15 mouse cellular contexts compared by ENCODE assay signal in genomic region chr12:28623195-28623594, GRCm38 (mm10). TPM values are rescaled to one million over a fixed set of nuclear protein-coding genes. Genes with fewer than 3 reads are reported as not detected.
A peak's percentile ranks its signal among the peaks of the same experiment; 100 is the strongest.
DNase-seq lines count a peak whose midpoint lies in the region; ATAC-seq and TF ChIP-seq lines count a peak whose summit lies in the region.
"Had no signal": no experiment of that assay in that cellular context is flagged by ENCODE, and none has a peak within 500 bp of the region (broad histone marks: within the 10 kb centered on the region; RNA-seq: fewer than 3 reads in every experiment).

TSS of gene Colec11 (minus strand) at chr12:28623377.

- no peak within 1 kb of the TSS for H3K27ac ChIP-seq in midbrain, embryonic 13.5 days
- H3K27ac ChIP-seq in midbrain, postnatal 0 days (ENCODE audit: low read depth, low read length): no peak within 1 kb of the TSS
- H3K27ac ChIP-seq in heart, embryonic 12.5 days (ENCODE audit: poor library complexity, severe bottlenecking): peak within 1 kb of the TSS; percentile 75
- peak within 1 kb of the TSS; percentile 56 for H3K27ac ChIP-seq in kidney, embryonic 16.5 days (ENCODE audit: low read length)
- no peak within 1 kb of the TSS for H3K27ac ChIP-seq in hindbrain, embryonic 14.5 days
- H3K27ac ChIP-seq in hindbrain, postnatal 0 days: no peak within 1 kb of the TSS
- no peak within 1 kb of the TSS for H3K27ac ChIP-seq in forebrain, embryonic 14.5 days (ENCODE audit: low read depth, low read length)
- H3K27ac ChIP-seq: midbrain, embryonic 12.5 days had no signal

- WGBS in midbrain, embryonic 13.5 days: 59% methylated on average over 5 of the region's 5 CpGs
- 59% methylated on average over 5 of the region's 5 CpGs for WGBS in midbrain, postnatal 0 days
- WGBS in heart, embryonic 12.5 days: 15% methylated on average over 5 of the region's 5 CpGs
- 51% methylated on average over 5 of the region's 5 CpGs for WGBS in kidney, embryonic 16.5 days
- WGBS in hindbrain, embryonic 14.5 days: 64% methylated on average over 5 of the region's 5 CpGs
- WGBS in hindbrain, postnatal 0 days: 52% methylated on average over 5 of the region's 5 CpGs
- 58% methylated on average over 5 of the region's 5 CpGs for WGBS in forebrain, embryonic 14.5 days

- peaks cover 6% of the 10 kb centered on the region; the same call in 1 of the 2 replicates for H3K4me1 ChIP-seq in midbrain, embryonic 13.5 days (replicated peaks)
- no peaks in the 10 kb centered on the region for H3K4me1 ChIP-seq in midbrain, postnatal 0 days (ENCODE audit: insufficient read depth, low read length)
- peaks cover 26% of the 10 kb centered on the region for H3K4me1 ChIP-seq in heart, embryonic 12.5 days (replicated peaks)
- H3K4me1 ChIP-seq in kidney, embryonic 16.5 days (ENCODE audit: insufficient read depth, low read length): peaks cover 18% of the 10 kb centered on the region
- no peaks in the 10 kb centered on the region; the same call in 1 of the 2 replicates for H3K4me1 ChIP-seq in hindbrain, embryonic 14.5 days (replicated peaks; ENCODE audit: control insufficient read depth, insufficient read depth, low read length)
- H3K4me1 ChIP-seq in hindbrain, postnatal 0 days (ENCODE audit: insufficient read depth, low read length): no peaks in the 10 kb centered on the region
- H3K4me1 ChIP-seq in forebrain, embryonic 14.5 days (ENCODE audit: control insufficient read depth, insufficient read depth, low read length): peaks cover 4% of the 10 kb centered on the region; the same call in 1 of the 2 replicates

- DNase-seq in midbrain, postnatal 0 days (ENCODE audit: low spot score): no peak
- DNase-seq in hindbrain, embryonic 14.5 days (ENCODE audit: low spot score): no peak
- DNase-seq in hindbrain, postnatal 0 days (ENCODE audit: low spot score): no peak
- DNase-seq in forebrain, embryonic 14.5 days (ENCODE audit: low spot score): no peak
- DNase-seq: embryo, embryonic 11 days; spleen, adult 18-20 months had no signal

- H3K4me3 ChIP-seq in midbrain, embryonic 13.5 days (replicated peaks): no peak within 1 kb of the TSS
- H3K4me3 ChIP-seq in midbrain, postnatal 0 days (ENCODE audit: low read depth, low read length): no peak within 1 kb of the TSS
- H3K4me3 ChIP-seq in heart, embryonic 12.5 days: no peak within 1 kb of the TSS
- no peak within 1 kb of the TSS for H3K4me3 ChIP-seq in kidney, embryonic 16.5 days (ENCODE audit: low read length)
- no peak within 1 kb of the TSS for H3K4me3 ChIP-seq in hindbrain, embryonic 14.5 days (replicated peaks; ENCODE audit: low read length)
- H3K4me3 ChIP-seq in hindbrain, postnatal 0 days (ENCODE audit: low read length): no peak within 1 kb of the TSS
- H3K4me3 ChIP-seq in forebrain, embryonic 14.5 days (ENCODE audit: low read depth, low read length): no peak within 1 kb of the TSS
- H3K4me3 ChIP-seq: hindbrain, embryonic 10.5 days; left cerebral cortex, adult 2 months; midbrain, embryonic 12.5 days had no signal

- H3K36me3 ChIP-seq in midbrain, embryonic 13.5 days: peaks cover 8% of the 10 kb centered on the region
- no peaks in the 10 kb centered on the region for H3K36me3 ChIP-seq in midbrain, postnatal 0 days (ENCODE audit: insufficient read depth, low read length)
- H3K36me3 ChIP-seq in heart, embryonic 12.5 days: peaks cover 4% of the 10 kb centered on the region
- H3K36me3 ChIP-seq in kidney, embryonic 16.5 days (ENCODE audit: insufficient read depth, low read length): peaks cover 2% of the 10 kb centered on the region; the same call in 1 of the 2 replicates
- H3K36me3 ChIP-seq in hindbrain, embryonic 14.5 days (replicated peaks; ENCODE audit: control insufficient read depth, insufficient read depth): peaks cover 5% of the 10 kb centered on the region
- H3K36me3 ChIP-seq in hindbrain, postnatal 0 days (ENCODE audit: insufficient read depth, low read length): peaks cover 3% of the 10 kb centered on the region; the same call in 1 of the 2 replicates
- H3K36me3 ChIP-seq in forebrain, embryonic 14.5 days (ENCODE audit: control insufficient read depth, insufficient read depth, low read length): peaks cover 3% of the 10 kb centered on the region

- no peak for TF ChIP-seq CTCF in midbrain, postnatal 0 days (IDR thresholded peaks at IDR 0.05)
- no peak for TF ChIP-seq CTCF in hindbrain, postnatal 0 days (IDR thresholded peaks at IDR 0.05; ENCODE audit: low read depth)

- no peaks in the 10 kb centered on the region for H3K9me3 ChIP-seq in midbrain, embryonic 13.5 days
- H3K9me3 ChIP-seq in midbrain, postnatal 0 days (ENCODE audit: low read length): no peaks in the 10 kb centered on the region
- no peaks in the 10 kb centered on the region for H3K9me3 ChIP-seq in heart, embryonic 12.5 days (replicated peaks)
- no peaks in the 10 kb centered on the region for H3K9me3 ChIP-seq in kidney, embryonic 16.5 days (ENCODE audit: low read length)
- no peaks in the 10 kb centered on the region for H3K9me3 ChIP-seq in hindbrain, embryonic 14.5 days (ENCODE audit: control insufficient read depth, low read length)
- H3K9me3 ChIP-seq in hindbrain, postnatal 0 days (ENCODE audit: low read length): no peaks in the 10 kb centered on the region
- no peaks in the 10 kb centered on the region for H3K9me3 ChIP-seq in forebrain, embryonic 14.5 days (replicated peaks; ENCODE audit: control insufficient read depth, low read length)
- H3K9me3 ChIP-seq: hindbrain, embryonic 10.5 days; midbrain, embryonic 12.5 days had no signal

- H3K27me3 ChIP-seq in midbrain, embryonic 13.5 days: no peaks in the 10 kb centered on the region
- H3K27me3 ChIP-seq in midbrain, postnatal 0 days (ENCODE audit: insufficient read depth, low read length): no peaks in the 10 kb centered on the region
- no peaks in the 10 kb centered on the region for H3K27me3 ChIP-seq in heart, embryonic 12.5 days (replicated peaks)
- no peaks in the 10 kb centered on the region for H3K27me3 ChIP-seq in kidney, embryonic 16.5 days (ENCODE audit: insufficient read depth, low read length)
- H3K27me3 ChIP-seq in hindbrain, embryonic 14.5 days (ENCODE audit: control insufficient read depth, insufficient read depth, low read length): no peaks in the 10 kb centered on the region
- H3K27me3 ChIP-seq in hindbrain, postnatal 0 days (ENCODE audit: insufficient read depth, low read length): no peaks in the 10 kb centered on the region
- H3K27me3 ChIP-seq in forebrain, embryonic 14.5 days (replicated peaks; ENCODE audit: control insufficient read depth, insufficient read depth, low read length): no peaks in the 10 kb centered on the region
- H3K27me3 ChIP-seq: midbrain, embryonic 12.5 days had no signal

- ATAC-seq in midbrain, embryonic 13.5 days: no peak
- ATAC-seq in midbrain, postnatal 0 days (ENCODE audit: low FRiP score): no peak
- ATAC-seq in heart, embryonic 12.5 days (ENCODE audit: insufficient number of reproducible peaks, low FRiP score): peak; percentile 62; the same call in 1 of the 2 replicates
- 0 out of 2 replicates have a peak, but pooled peaks have one; percentile 17 for ATAC-seq in kidney, embryonic 16.5 days (ENCODE audit: low FRiP score, low TSS enrichment)
- peak; percentile 18; the same call in 1 of the 2 replicates for ATAC-seq in megakaryocyte progenitor cell, adult 5-6 weeks (replicated peaks; ENCODE audit: poor library complexity)
- ATAC-seq in hindbrain, embryonic 14.5 days (ENCODE audit: low FRiP score): no peak
- no peak for ATAC-seq in hindbrain, postnatal 0 days
- no peak for ATAC-seq in forebrain, embryonic 14.5 days

- H3K9ac ChIP-seq in midbrain, embryonic 13.5 days (replicated peaks): peak within 1 kb of the TSS; percentile 28; the same call in 1 of the 2 replicates
- H3K9ac ChIP-seq in midbrain, postnatal 0 days (replicated peaks; ENCODE audit: low read length, poor library complexity, severe bottlenecking): no peak within 1 kb of the TSS
- 0 out of 2 replicates have a peak within 1 kb of the TSS, but pooled peaks have one; percentile 10 for H3K9ac ChIP-seq in heart, embryonic 12.5 days
- no peak within 1 kb of the TSS for H3K9ac ChIP-seq in kidney, embryonic 16.5 days (replicated peaks; ENCODE audit: low read length)
- H3K9ac ChIP-seq in hindbrain, embryonic 14.5 days: no peak within 1 kb of the TSS
- no peak within 1 kb of the TSS for H3K9ac ChIP-seq in hindbrain, postnatal 0 days (replicated peaks; ENCODE audit: low read length)
- no peak within 1 kb of the TSS for H3K9ac ChIP-seq in forebrain, embryonic 14.5 days (ENCODE audit: low read length)
- H3K9ac ChIP-seq: midbrain, embryonic 12.5 days had no signal

- H3K4me2 ChIP-seq in midbrain, embryonic 13.5 days (replicated peaks): no peak within 1 kb of the TSS
- H3K4me2 ChIP-seq in midbrain, postnatal 0 days (ENCODE audit: low read depth, low read length, poor library complexity, severe bottlenecking): no peak within 1 kb of the TSS
- peak within 1 kb of the TSS; percentile 56 for H3K4me2 ChIP-seq in heart, embryonic 12.5 days
- H3K4me2 ChIP-seq in kidney, embryonic 16.5 days (replicated peaks; ENCODE audit: low read depth, low read length): no peak within 1 kb of the TSS
- no peak within 1 kb of the TSS for H3K4me2 ChIP-seq in hindbrain, embryonic 14.5 days (replicated peaks)
- no peak within 1 kb of the TSS for H3K4me2 ChIP-seq in hindbrain, postnatal 0 days (ENCODE audit: low read depth, low read length)
- H3K4me2 ChIP-seq in forebrain, embryonic 14.5 days (ENCODE audit: low read length): no peak within 1 kb of the TSS
- H3K4me2 ChIP-seq: midbrain, embryonic 12.5 days had no signal

RNA-seq across cellular contexts. Expression of gene Colec11, which starts in this region (rescaled TPM):
- 0.75 and 1.2 TPM in 2 replicates for polyA plus RNA-seq in midbrain, embryonic 13.5 days (2015; fragmentation: Nextera tagmentation; extraction: Ambion mirVana)
- 0.57 and 1.4 TPM in 2 replicates for total RNA-seq in midbrain, postnatal 0 days (2014; rRNA removed)
- polyA plus RNA-seq in midbrain, postnatal 0 days (2015; fragmentation: Nextera tagmentation; extraction: Ambion mirVana): 0.85 and 1.1 TPM in 2 replicates
- polyA plus RNA-seq in heart, embryonic 12.5 days (2016; fragmentation: Nextera tagmentation; extraction: Ambion mirVana): 6.3 and 6.5 TPM in 2 replicates
- 3.1 and 4.4 TPM in 2 replicates for polyA plus RNA-seq in kidney, embryonic 16.5 days (2015; fragmentation: Nextera tagmentation; extraction: Ambion mirVana)
- not detected in 2 replicates for total RNA-seq in megakaryocyte progenitor cell, adult 5-6 weeks (2015)
- 0.17 and 0.95 TPM in 2 replicates for total RNA-seq in megakaryocyte progenitor cell, adult 5-6 weeks (2017)
- polyA plus RNA-seq in hindbrain, embryonic 14.5 days (2014; fragmentation: Nextera tagmentation; extraction: Ambion mirVana): 0.87 and 1.1 TPM in 2 replicates
- total RNA-seq in hindbrain, postnatal 0 days (2014; rRNA removed): 1.2 TPM in 1 of 2 replicates, not detected in the other
- 1.4 TPM in 2 replicates for polyA plus RNA-seq in hindbrain, postnatal 0 days (2015; fragmentation: Nextera tagmentation; extraction: Ambion mirVana)
- polyA plus RNA-seq in forebrain, embryonic 14.5 days (2014; fragmentation: Nextera tagmentation; extraction: Ambion mirVana): 0.33 and 0.56 TPM in 2 replicates
- total RNA-seq: neutrophil, adult 5-6 weeks had no signal
- polyA plus RNA-seq: forebrain, embryonic 11.5 days had no signal

Comparison
In these comparisons a context has a peak if more than half of its experiments do, and no peak if none do; other contexts are left out.
1. H3K9ac ChIP-seq: peak in midbrain, embryonic 13.5 days (single experiment) and heart, embryonic 12.5 days (single experiment); none in midbrain, postnatal 0 days (single experiment), kidney, embryonic 16.5 days (single experiment), hindbrain, embryonic 14.5 days (single experiment), hindbrain, postnatal 0 days (single experiment) and forebrain, embryonic 14.5 days (single experiment).
2. Peak in ATAC-seq in megakaryocyte progenitor cell, adult 5-6 weeks; RNA of the gene not detected or under 1 TPM.
3. ATAC-seq: peak in heart, embryonic 12.5 days (single experiment) and kidney, embryonic 16.5 days (single experiment); none in midbrain, embryonic 13.5 days (single experiment), midbrain, postnatal 0 days (single experiment), hindbrain, embryonic 14.5 days (single experiment), hindbrain, postnatal 0 days (single experiment) and forebrain, embryonic 14.5 days (single experiment).
4. H3K27ac ChIP-seq: peak in heart, embryonic 12.5 days (single experiment) and kidney, embryonic 16.5 days (single experiment); none in midbrain, embryonic 13.5 days (single experiment), midbrain, postnatal 0 days (single experiment), hindbrain, embryonic 14.5 days (single experiment), hindbrain, postnatal 0 days (single experiment) and forebrain, embryonic 14.5 days (single experiment).